7 mouse cellular contexts compared by ENCODE assay signal in genomic region chr14:55098067-55098466, GRCm38 (mm10). TPM values are rescaled to one million over a fixed set of nuclear protein-coding genes. Genes with fewer than 3 reads are reported as not detected.
DNase-seq lines count a peak whose midpoint lies in the region; ATAC-seq and TF ChIP-seq lines count a peak whose summit lies in the region.

No protein-coding gene starts in this region.

- peak; percentile 58 for TF ChIP-seq CTCF in lung, adult 2 months (IDR thresholded peaks at IDR 0.05; ENCODE audit: insufficient read depth, low read length)

- no peak overlapping the region for H3K4me2 ChIP-seq in heart, embryonic 15.5 days
- H3K4me2 ChIP-seq in neural tube, embryonic 14.5 days (ENCODE audit: low read depth, low read length): no peak overlapping the region

- ATAC-seq in heart, embryonic 15.5 days (replicated peaks; ENCODE audit: insufficient number of reproducible peaks, insufficient read depth, low FRiP score, low read depth): peak; percentile 23; the same call in 1 of the 2 replicates
- no peak for ATAC-seq in neural tube, embryonic 14.5 days (ENCODE audit: low read depth)

- H3K36me3 ChIP-seq in heart, embryonic 15.5 days: no peaks in the 10 kb centered on the region; the same call in 1 of the 2 replicates
- H3K36me3 ChIP-seq in neural tube, embryonic 14.5 days (ENCODE audit: control insufficient read depth, insufficient read depth, low read length): no peaks in the 10 kb centered on the region

- no peaks in the 10 kb centered on the region for H3K27me3 ChIP-seq in heart, embryonic 15.5 days
- no peaks in the 10 kb centered on the region for H3K27me3 ChIP-seq in neural tube, embryonic 14.5 days (ENCODE audit: control insufficient read depth, insufficient read depth, low read length)

- TF ChIP-seq POLR2A in lung, adult 2 months (IDR thresholded peaks at IDR 0.05; ENCODE audit: borderline replicate concordance, extremely low read depth, low read depth, low read length): no peak

- no peak overlapping the region for H3K4me3 ChIP-seq in lung, adult 2 months (replicated peaks; ENCODE audit: extremely low read depth, low read depth, low read length)
- no peak overlapping the region for H3K4me3 ChIP-seq in heart, embryonic 15.5 days
- H3K4me3 ChIP-seq in neural tube, embryonic 14.5 days (ENCODE audit: low read depth, low read length): no peak overlapping the region

- no peak overlapping the region for H3K9ac ChIP-seq in heart, embryonic 15.5 days
- peak overlapping the region; percentile 42; the same call in 1 of the 2 replicates for H3K9ac ChIP-seq in neural tube, embryonic 14.5 days (replicated peaks; ENCODE audit: low read depth, low read length)

- peak overlapping the region; percentile 53 for H3K27ac ChIP-seq in heart, embryonic 15.5 days
- peak overlapping the region; percentile 70 for H3K27ac ChIP-seq in neural tube, embryonic 14.5 days (ENCODE audit: low read depth, low read length)

- peaks cover 2% of the 10 kb centered on the region; the same call in 1 of the 2 replicates for H3K4me1 ChIP-seq in lung, adult 2 months (ENCODE audit: control insufficient read depth, insufficient read depth, low read length)
- H3K4me1 ChIP-seq in heart, embryonic 15.5 days (replicated peaks): peaks cover 20% of the 10 kb centered on the region
- H3K4me1 ChIP-seq in neural tube, embryonic 14.5 days (ENCODE audit: control insufficient read depth, insufficient read depth, low read length): peaks cover 24% of the 10 kb centered on the region

- no peaks in the 10 kb centered on the region for H3K9me3 ChIP-seq in heart, embryonic 15.5 days (replicated peaks)
- H3K9me3 ChIP-seq in neural tube, embryonic 14.5 days (ENCODE audit: control insufficient read depth, low read length): no peaks in the 10 kb centered on the region

- DNase-seq in lung, adult 2 months: no peak
- no peak for DNase-seq in lung, postnatal 14 days
- DNase-seq in ZHBTc4 (ENCODE audit: low read depth, low spot score) (peak; percentile 91), adipocyte (ENCODE audit: low spot score) (no peak)
- DNase-seq in kidney, postnatal 4 days: peak; percentile 77 to 84

- WGBS in lung, adult 2 months: 40% methylated on average over 4 of the region's 4 CpGs
- WGBS in heart, embryonic 15.5 days: 55% methylated on average over 4 of the region's 4 CpGs
- 60% methylated on average over 4 of the region's 4 CpGs for WGBS in neural tube, embryonic 14.5 days

RNA-seq across cellular contexts. Expression of gene Thtpa, which starts 3.5 kb away (rescaled TPM):
- polyA plus RNA-seq in lung, adult 2 months (2012; rRNA removed): 5.2 and 9.2 TPM in 2 replicates
- polyA plus RNA-seq in heart, embryonic 15.5 days (2015; fragmentation: Nextera tagmentation; extraction: Ambion mirVana): 13.2 and 15.6 TPM in 2 replicates
- 29.3 and 32.0 TPM in 2 replicates for polyA plus RNA-seq in neural tube, embryonic 14.5 days (2014; fragmentation: Nextera tagmentation; extraction: Ambion mirVana)

RNA-seq across cellular contexts. Expression of gene Zfhx2, which starts 5.9 kb away (rescaled TPM):
- 1.7 and 2.3 TPM in 2 replicates for polyA plus RNA-seq in lung, adult 2 months (2012; rRNA removed)
- 2.6 and 3.6 TPM in 2 replicates for polyA plus RNA-seq in heart, embryonic 15.5 days (2015; fragmentation: Nextera tagmentation; extraction: Ambion mirVana)
- polyA plus RNA-seq in neural tube, embryonic 14.5 days (2014; fragmentation: Nextera tagmentation; extraction: Ambion mirVana): 23.9 and 27.3 TPM in 2 replicates

RNA-seq across cellular contexts. Expression of gene Ap1g2, which starts 8.3 kb away (rescaled TPM):
- 23.8 and 30.8 TPM in 2 replicates for polyA plus RNA-seq in lung, adult 2 months (2012; rRNA removed)
- polyA plus RNA-seq in heart, embryonic 15.5 days (2015; fragmentation: Nextera tagmentation; extraction: Ambion mirVana): 8.5 and 12.6 TPM in 2 replicates
- polyA plus RNA-seq in neural tube, embryonic 14.5 days (2014; fragmentation: Nextera tagmentation; extraction: Ambion mirVana): 5.4 and 7.0 TPM in 2 replicates

RNA-seq across cellular contexts. Expression of gene Jph4, which starts 18.7 kb away (rescaled TPM):
- 0.32 and 0.43 TPM in 2 replicates for polyA plus RNA-seq in lung, adult 2 months (2012; rRNA removed)
- 0.24 and 0.55 TPM in 2 replicates for polyA plus RNA-seq in heart, embryonic 15.5 days (2015; fragmentation: Nextera tagmentation; extraction: Ambion mirVana)
- 36.2 and 41.3 TPM in 2 replicates for polyA plus RNA-seq in neural tube, embryonic 14.5 days (2014; fragmentation: Nextera tagmentation; extraction: Ambion mirVana)

Comparison
In these comparisons a context has a peak if more than half of its experiments do, and no peak if none do; other contexts are left out.
1. DNase-seq: peak in ZHBTc4 (single experiment) and kidney, postnatal 4 days (2 of 2); none in lung, adult 2 months (single experiment), lung, postnatal 14 days (single experiment) and adipocyte (single experiment).